Mouse (Mus musculus): ENCODE measurements around the gene Mrps14. TPM values are rescaled to one million over a fixed set of nuclear protein-coding genes. Genes with fewer than 3 reads are reported as not detected.

Gene Mrps14
- polyA plus RNA-seq, 1 experiment from 2014 or later, result 254 TPM

DNA sequence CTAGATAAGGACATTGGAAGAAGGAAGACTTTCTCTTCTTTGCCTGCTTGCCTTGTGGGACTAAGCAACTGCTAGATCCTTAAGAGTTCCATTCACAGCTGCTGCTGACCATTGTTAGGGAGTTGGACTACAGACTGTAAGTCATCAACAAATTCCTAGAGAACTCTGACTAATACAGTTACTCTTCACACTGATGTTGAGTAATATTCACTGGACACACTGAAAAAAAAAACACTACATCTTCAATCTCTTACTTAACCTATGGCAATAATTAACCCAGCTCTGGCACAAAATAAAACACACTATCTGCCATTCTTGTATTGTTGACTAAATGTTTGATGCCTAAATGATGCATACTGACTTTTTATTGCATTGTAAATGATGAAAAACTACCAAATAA is 32.8 kb downstream of the Mrps14 start:
- no peak overlapping the region for H3K27ac ChIP-seq
- no peak overlapping the region for H3K4me3 ChIP-seq
- no peaks in the 10 kb centered on the region for H3K27me3 ChIP-seq
- no peak for ATAC-seq (ENCODE audit: insufficient number of reproducible peaks, insufficient read depth, low FRiP score, low TSS enrichment, low read depth)
- no peaks in the 10 kb centered on the region for H3K9me3 ChIP-seq
- no peak overlapping the region for H3K4me2 ChIP-seq
- H3K9ac ChIP-seq, result no peak overlapping the region
- no peaks in the 10 kb centered on the region for H3K36me3 ChIP-seq
- H3K4me1 ChIP-seq, result peaks cover 6% of the 10 kb centered on the region; the same call in 1 of the 2 replicates

DNA sequence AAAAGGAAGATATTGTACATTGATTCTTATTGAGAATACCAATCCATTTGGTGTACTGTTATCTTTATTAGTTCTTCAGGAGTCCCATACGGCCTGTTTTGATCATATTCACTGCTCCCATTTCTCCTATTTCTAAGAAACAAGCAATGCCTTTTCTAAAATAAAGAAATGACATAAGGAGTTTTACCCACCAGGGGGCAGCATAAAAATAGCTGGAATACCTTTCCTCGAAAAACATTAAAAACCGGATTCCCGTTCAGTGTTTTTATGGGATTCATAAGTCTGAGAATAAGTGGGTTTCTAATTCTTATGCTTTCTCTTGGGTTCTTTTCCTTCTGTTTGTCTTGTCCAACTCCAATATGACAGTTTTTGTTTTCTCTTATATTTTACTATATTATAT is 36.0 kb downstream of the Mrps14 start:
- peaks cover 12% of the 10 kb centered on the region; the same call in 1 of the 2 replicates for H3K4me1 ChIP-seq
- ATAC-seq (ENCODE audit: insufficient number of reproducible peaks, insufficient read depth, low FRiP score, low TSS enrichment, low read depth), result no peak

DNA sequence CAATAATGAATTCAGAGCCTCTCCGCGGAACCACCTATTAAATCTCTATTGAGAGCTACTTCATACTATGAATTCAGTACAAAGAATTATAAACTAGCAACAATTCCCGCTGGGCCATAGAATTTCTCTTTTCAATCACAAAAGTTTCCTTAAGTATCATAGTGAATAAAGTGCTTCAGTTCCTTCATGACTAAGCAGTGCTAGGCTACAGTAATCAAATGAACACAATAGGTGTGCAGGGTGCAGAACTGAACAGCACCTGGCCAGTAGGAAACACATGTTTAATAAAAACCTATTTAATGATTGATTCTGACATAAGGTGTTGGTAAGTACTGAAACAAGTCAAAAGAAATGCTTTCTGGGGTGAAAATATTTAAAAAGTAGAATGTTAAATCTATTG is 37.1 kb downstream of the Mrps14 start:
- no peak for ATAC-seq (ENCODE audit: insufficient number of reproducible peaks, insufficient read depth, low FRiP score, low TSS enrichment, low read depth)
- H3K4me3 ChIP-seq, result no peak overlapping the region
- H3K4me2 ChIP-seq, result no peak overlapping the region
- no peaks in the 10 kb centered on the region for H3K27me3 ChIP-seq
- H3K27ac ChIP-seq, result no peak overlapping the region
- H3K9me3 ChIP-seq, result no peaks in the 10 kb centered on the region
- H3K4me1 ChIP-seq, result peaks cover 12% of the 10 kb centered on the region; the same call in 1 of the 2 replicates
- WGBS, result 88% methylated on average over 3 of the region's 3 CpGs
- no peaks in the 10 kb centered on the region for H3K36me3 ChIP-seq
- no peak overlapping the region for H3K9ac ChIP-seq

More for the DNA sequence above, 36.0 kb downstream of the Mrps14 start:
- H3K4me2 ChIP-seq, result no peak overlapping the region
- no peaks in the 10 kb centered on the region for H3K36me3 ChIP-seq
- H3K27me3 ChIP-seq, result no peaks in the 10 kb centered on the region
- no peaks in the 10 kb centered on the region for H3K9me3 ChIP-seq
- no peak overlapping the region for H3K4me3 ChIP-seq
- H3K9ac ChIP-seq, result no peak overlapping the region
- no peak overlapping the region for H3K27ac ChIP-seq
- 39% methylated on average over 4 of the region's 4 CpGs for WGBS

DNA sequence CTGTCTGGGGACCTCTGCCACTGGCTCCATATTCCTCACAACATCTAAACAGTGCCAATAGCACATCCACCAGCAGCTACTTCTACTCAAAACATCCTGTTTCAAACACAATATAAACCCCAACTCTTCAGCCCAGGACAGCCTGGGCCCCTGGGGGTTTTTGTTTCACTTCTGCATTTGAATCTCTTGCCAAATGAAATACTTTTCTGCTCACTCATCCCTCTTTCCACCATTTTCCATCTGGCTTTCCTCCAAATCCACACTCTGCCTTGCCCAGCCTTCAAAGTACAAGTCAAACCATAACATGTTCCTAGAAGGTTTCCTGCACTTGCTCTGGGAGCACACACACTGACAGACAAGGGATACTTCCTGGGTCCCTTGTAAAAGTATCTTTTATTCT is 38.9 kb downstream of the Mrps14 start:
- Histone ChIP-seq H3K36me3 (no peaks in the 10 kb centered on the region), H3K9ac (no peak overlapping the region), H3K27ac (no peak overlapping the region), H3K4me3 (no peak overlapping the region), H3K4me1 (peaks cover 12% of the 10 kb centered on the region; the same call in 1 of the 2 replicates), H3K27me3 (no peaks in the 10 kb centered on the region), H3K9me3 (no peaks in the 10 kb centered on the region), H3K4me2 (no peak overlapping the region)
- ATAC-seq (ENCODE audit: insufficient number of reproducible peaks, insufficient read depth, low FRiP score, low TSS enrichment, low read depth), result no peak

DNA sequence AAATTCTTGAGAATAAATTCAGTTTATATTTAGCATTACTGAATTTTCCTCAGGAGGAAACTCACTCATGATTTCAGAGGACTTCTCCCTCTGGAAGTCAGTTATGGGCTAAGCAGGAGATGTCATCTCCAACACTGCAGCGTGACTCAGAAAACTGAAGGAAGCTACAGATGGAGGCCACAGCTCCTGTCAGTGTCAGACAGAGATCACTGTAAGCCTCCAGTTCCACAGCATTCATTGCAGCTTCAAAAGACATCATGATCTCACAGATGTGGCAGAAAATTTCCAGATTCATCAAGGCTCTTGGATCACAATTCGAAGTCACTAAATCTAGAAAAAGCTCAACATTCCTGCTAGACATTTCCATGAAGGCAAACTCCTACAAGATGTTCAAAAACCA is 43.0 kb downstream of the Mrps14 start:
- Histone ChIP-seq H3K4me1 (0 out of 2 replicates have a peak, but pooled peaks cover 7% of the 10 kb centered on the region), H3K27ac (no peak overlapping the region), H3K4me3 (no peak overlapping the region), H3K36me3 (no peaks in the 10 kb centered on the region), H3K9ac (no peak overlapping the region), H3K9me3 (no peaks in the 10 kb centered on the region), H3K4me2 (no peak overlapping the region), H3K27me3 (no peaks in the 10 kb centered on the region)
- WGBS, result 88% methylated on average over 2 of the region's 2 CpGs
- ATAC-seq (ENCODE audit: insufficient number of reproducible peaks, insufficient read depth, low FRiP score, low TSS enrichment, low read depth), result no peak

DNA sequence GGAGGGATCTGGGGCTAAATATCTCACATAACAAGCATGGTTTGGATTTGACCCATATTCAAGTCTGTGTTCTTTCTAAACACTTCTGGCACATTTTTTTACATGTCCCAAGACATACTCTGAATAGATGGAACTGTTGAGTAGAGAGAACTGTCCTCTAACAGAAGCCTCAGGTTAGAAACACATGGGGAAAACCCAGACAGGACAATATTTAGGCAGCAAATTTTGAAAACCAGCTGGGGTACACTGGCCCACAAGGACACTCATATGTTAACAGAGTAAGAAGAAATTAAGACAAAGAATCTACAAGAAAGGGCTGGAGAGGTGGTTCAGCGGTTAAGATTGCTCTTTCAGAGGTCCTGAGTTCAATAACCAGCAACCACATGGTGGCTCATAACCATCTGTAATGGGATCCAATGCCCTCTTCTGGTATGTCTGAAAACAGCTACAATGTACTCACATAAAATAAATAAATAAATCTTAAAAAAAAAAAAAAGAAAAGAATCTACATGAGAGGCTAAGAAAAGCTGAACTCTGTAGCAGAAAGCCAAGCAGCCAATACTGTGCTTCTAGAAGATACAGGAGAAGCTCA is 43.9 kb downstream of the Mrps14 start:
- ATAC-seq (ENCODE audit: insufficient number of reproducible peaks, insufficient read depth, low FRiP score, low TSS enrichment, low read depth), result no peak
- no peaks in the 10 kb centered on the region for H3K27me3 ChIP-seq
- 0 out of 2 replicates have a peak, but pooled peaks cover 4% of the 10 kb centered on the region for H3K4me1 ChIP-seq
- H3K27ac ChIP-seq, result no peak overlapping the region
- no peak overlapping the region for H3K4me3 ChIP-seq
- 83% methylated on average over 1 of the region's 1 CpGs for WGBS
- no peak overlapping the region for H3K9ac ChIP-seq
- no peaks in the 10 kb centered on the region for H3K9me3 ChIP-seq
- H3K4me2 ChIP-seq, result no peak overlapping the region
- no peaks in the 10 kb centered on the region for H3K36me3 ChIP-seq

DNA sequence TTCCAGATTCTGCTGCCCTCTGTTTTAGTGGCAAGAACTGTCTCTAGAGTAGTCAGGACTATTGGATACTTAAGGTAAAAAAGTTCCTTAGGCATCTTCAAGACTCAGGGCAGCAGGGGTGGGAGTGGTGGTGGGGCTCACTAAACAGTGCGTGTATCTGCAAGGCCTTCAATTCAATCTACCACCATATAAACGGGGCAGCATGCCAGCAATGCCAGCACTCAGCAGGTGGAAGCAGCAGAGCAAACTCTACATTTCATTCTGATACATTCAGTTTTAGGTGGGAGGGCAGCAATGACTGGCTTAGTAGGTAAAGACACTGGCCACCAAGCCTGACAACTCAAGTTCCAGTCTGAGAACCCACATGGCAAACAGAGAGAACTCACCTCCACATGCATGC is 45.1 kb downstream of the Mrps14 start:
- H3K9me3 ChIP-seq, result no peaks in the 10 kb centered on the region
- WGBS, result 96% methylated on average over 2 of the region's 2 CpGs
- no peak overlapping the region for H3K9ac ChIP-seq
- H3K36me3 ChIP-seq, result no peaks in the 10 kb centered on the region
- no peaks in the 10 kb centered on the region for H3K27me3 ChIP-seq
- no peak for ATAC-seq (ENCODE audit: insufficient number of reproducible peaks, insufficient read depth, low FRiP score, low TSS enrichment, low read depth)
- no peak overlapping the region for H3K4me2 ChIP-seq
- H3K4me1 ChIP-seq, result no peaks in the 10 kb centered on the region
- no peak overlapping the region for H3K27ac ChIP-seq
- H3K4me3 ChIP-seq, result no peak overlapping the region

DNA sequence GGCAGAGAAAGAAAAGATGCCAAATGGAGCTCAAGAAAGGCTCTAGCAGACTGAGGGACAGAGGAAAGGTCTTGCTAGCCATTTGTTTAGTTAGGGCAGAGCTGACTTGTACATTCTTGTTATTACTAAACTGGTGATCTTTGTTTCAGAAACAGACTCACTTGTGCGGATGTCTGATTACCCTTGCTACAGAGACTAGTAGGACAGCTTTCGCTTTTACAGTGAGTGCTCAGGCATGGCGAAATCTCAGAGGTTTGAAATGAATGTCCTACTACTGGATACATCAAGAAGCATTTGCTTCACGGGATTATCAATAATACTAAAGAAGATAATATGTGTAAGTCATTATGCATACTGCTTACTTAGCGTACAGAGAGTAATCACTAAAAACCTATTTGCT is 49.7 kb downstream of the Mrps14 start:
- Histone ChIP-seq H3K4me3 (no peak overlapping the region), H3K27ac (no peak overlapping the region), H3K9ac (no peak overlapping the region), H3K4me2 (no peak overlapping the region), H3K36me3 (no peaks in the 10 kb centered on the region), H3K4me1 (0 out of 2 replicates have a peak, but pooled peaks cover 4% of the 10 kb centered on the region), H3K27me3 (no peaks in the 10 kb centered on the region), H3K9me3 (no peaks in the 10 kb centered on the region)
- no peak for ATAC-seq (ENCODE audit: insufficient number of reproducible peaks, insufficient read depth, low FRiP score, low TSS enrichment, low read depth)
- 89% methylated on average over 5 of the region's 5 CpGs for WGBS

DNA sequence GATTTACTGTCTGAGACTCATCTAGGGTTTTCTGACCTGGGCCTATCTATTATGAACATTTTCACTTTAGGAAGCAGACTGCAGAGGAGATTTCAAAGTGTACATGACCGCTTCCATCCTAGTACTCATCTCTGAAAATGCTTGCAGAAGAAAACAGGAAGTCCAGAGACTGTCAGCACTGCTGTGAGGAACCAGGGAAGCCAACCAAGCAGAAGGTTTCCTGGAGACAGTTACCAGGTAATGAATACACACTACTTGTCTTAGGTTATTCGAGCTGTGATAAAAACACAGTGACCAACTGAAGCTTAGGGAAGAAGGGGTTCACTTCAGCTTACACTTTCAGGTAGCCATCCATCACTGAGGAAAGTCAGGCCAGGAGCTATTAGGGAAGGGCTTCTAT is 50.9 kb downstream of the Mrps14 start:
- Histone ChIP-seq H3K4me1 (peaks cover 12% of the 10 kb centered on the region; the same call in 1 of the 2 replicates), H3K27ac (no peak overlapping the region), H3K36me3 (no peaks in the 10 kb centered on the region), H3K9me3 (no peaks in the 10 kb centered on the region), H3K27me3 (no peaks in the 10 kb centered on the region), H3K9ac (no peak overlapping the region), H3K4me3 (no peak overlapping the region), H3K4me2 (no peak overlapping the region)
- ATAC-seq (ENCODE audit: insufficient number of reproducible peaks, insufficient read depth, low FRiP score, low TSS enrichment, low read depth), result no peak
- WGBS, result 82% methylated on average over 2 of the region's 2 CpGs

DNA sequence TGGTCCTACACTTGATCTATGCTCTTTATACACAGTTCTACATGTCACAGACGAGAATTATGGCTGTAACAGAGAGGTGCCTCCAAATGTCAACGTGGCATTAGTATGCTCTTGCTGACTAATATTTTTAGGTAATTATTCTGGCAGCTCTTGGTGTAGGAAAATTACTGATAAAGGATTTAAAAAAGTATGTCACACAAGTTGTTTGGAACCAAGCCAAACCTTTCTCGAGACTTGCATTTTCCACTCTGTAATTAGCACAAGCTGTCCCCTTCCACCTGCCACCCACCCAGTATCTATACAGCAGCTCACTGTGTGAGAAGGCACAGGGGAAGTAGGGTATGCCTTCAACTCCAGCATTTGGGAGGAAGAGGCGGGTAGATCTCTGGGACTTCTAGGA is 51.8 kb downstream of the Mrps14 start:
- no peaks in the 10 kb centered on the region for H3K9me3 ChIP-seq

DNA sequence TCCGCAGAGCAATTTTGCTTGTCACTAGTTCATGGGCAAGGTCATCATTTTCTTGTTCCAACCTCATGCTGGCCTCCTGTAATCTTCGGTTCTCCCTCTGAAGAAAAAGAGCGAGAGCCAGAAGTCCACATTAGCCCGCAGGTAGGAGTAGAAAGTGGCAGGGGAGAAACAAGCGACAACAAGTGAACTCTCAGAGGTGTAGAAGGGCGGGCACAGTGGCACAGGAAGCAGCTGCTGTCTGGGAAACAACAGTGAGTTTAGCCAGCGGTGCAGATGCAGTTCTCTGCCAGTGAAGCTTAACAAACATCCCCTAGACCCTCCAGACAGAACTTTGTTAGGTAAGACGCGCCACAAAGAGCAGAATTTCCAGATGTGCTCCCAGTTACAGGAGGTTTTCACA is 52.5 kb downstream of the Mrps14 start:
- no peak overlapping the region for H3K4me2 ChIP-seq
- no peak overlapping the region for H3K9ac ChIP-seq
- H3K4me3 ChIP-seq, result no peak overlapping the region
- no peak for ATAC-seq (ENCODE audit: insufficient number of reproducible peaks, insufficient read depth, low FRiP score, low TSS enrichment, low read depth)
- no peaks in the 10 kb centered on the region for H3K9me3 ChIP-seq
- H3K27ac ChIP-seq, result no peak overlapping the region
- H3K36me3 ChIP-seq, result no peaks in the 10 kb centered on the region
- 74% methylated on average over 9 of the region's 9 CpGs for WGBS
- no peaks in the 10 kb centered on the region for H3K27me3 ChIP-seq
- peaks cover 17% of the 10 kb centered on the region for H3K4me1 ChIP-seq

More for the DNA sequence above, 51.8 kb downstream of the Mrps14 start:
- no peak overlapping the region for H3K27ac ChIP-seq
- no peak overlapping the region for H3K4me3 ChIP-seq
- peaks cover 17% of the 10 kb centered on the region for H3K4me1 ChIP-seq
- H3K4me2 ChIP-seq, result no peak overlapping the region
- no peak overlapping the region for H3K9ac ChIP-seq
- ATAC-seq (ENCODE audit: insufficient number of reproducible peaks, insufficient read depth, low FRiP score, low TSS enrichment, low read depth), result no peak
- WGBS, result 69% methylated on average over 4 of the region's 4 CpGs
- no peaks in the 10 kb centered on the region for H3K36me3 ChIP-seq
- no peaks in the 10 kb centered on the region for H3K27me3 ChIP-seq

DNA sequence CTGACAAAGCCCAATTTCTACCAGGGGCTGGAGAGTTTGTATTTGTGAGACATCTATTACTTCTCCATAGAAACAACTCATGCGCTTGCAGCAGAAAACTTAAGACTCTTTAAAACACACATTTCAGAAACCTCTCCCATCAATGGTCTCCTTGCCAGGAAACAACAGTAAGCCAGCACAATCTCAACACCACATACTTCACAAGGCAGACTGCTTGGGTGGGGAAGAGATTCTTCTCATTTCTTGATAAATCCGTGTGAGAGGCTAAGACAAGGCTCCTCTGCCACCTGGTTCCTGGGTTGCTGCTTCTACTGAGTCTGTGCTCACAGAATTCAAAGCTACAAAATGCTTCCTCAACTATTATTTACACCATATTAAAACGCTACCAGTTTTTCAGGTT is 54.8 kb downstream of the Mrps14 start:
- ATAC-seq (ENCODE audit: insufficient number of reproducible peaks, insufficient read depth, low FRiP score, low TSS enrichment, low read depth), result no peak
- H3K27me3 ChIP-seq, result no peaks in the 10 kb centered on the region
- H3K9me3 ChIP-seq, result no peaks in the 10 kb centered on the region
- no peak overlapping the region for H3K4me3 ChIP-seq
- no peaks in the 10 kb centered on the region for H3K36me3 ChIP-seq
- H3K27ac ChIP-seq, result no peak overlapping the region
- H3K4me1 ChIP-seq, result peaks cover 17% of the 10 kb centered on the region
- WGBS, result 70% methylated on average over 3 of the region's 3 CpGs
- no peak overlapping the region for H3K4me2 ChIP-seq
- no peak overlapping the region for H3K9ac ChIP-seq
